Mouse (Mus musculus): ENCODE data around the gene Bola2.
"Not testable (repeated sequence)": the region's sequence is repeated elsewhere in the genome, so short reads cannot be mapped to it uniquely, and the experiment has no call there.

Gene Bola2

DNA sequence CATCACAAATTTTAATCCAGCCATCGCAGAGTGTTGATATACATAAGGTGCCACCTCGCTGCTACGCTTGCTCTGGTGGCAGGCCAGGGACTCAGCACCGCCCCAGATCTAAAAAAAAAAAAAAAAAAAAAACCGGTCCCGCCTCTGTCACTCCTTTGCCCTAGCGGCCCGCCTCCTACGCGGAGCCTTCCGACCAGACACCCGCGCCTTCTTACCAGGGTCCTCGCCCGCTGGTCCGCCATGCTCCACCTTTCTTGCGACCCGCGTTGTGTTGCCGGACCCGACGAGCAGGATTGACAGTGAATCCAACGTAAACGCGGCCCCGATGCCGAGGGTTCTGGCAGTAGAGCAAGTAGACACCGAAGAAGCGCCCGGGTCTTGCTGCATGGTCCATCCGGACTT is at the start of gene Bola2:
Gene Bola2, plus strand, starts transcription at position 192 of the 402 bp plus-strand sequence.
- peak; percentile 79 to 80 for DNase-seq

- peak in 1 of 2 experiments; percentile 2 for DNase-seq
Measured at GRCm38 (mm10) chr7:126645708-126646107, 49.5 kb upstream of the Bola2 start.

GRCm38 (mm10) chr7:126648486-126648885 is 46.7 kb upstream of the Bola2 start:
- peak; percentile 9 to 16 for DNase-seq

- DNase-seq, result peak; percentile 94 to 96
Measured at GRCm38 (mm10) chr7:126649231-126650051, 45.8 kb upstream of the Bola2 start, which contains the start of gene Sgf29. Sgf29 (plus strand) TSS chr7:126649309.

GRCm38 (mm10) chr7:126650852-126651251 is 44.3 kb upstream of the Bola2 start:
- DNase-seq, result no peak

- DNase-seq, result no peak
Measured at GRCm38 (mm10) chr7:126653991-126654390, 41.2 kb upstream of the Bola2 start.

DNA sequence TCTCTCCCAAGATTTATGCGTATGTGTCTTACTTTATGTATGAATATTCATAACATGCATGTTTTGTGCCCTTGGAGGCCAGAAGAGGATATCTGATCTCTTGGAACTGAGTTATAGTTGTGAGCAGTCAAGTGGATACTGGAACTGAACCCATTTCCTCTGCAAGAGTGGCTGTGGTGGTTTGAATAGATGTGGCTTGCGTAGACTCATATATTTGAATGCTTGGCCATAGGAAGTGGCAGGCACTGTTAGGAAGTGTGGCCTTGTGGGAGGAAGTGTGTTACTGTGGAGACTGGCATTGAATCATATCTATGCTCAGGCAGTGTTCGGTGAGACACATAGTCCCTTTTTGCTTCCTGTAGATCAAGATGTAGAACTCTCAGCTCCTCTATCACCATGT is 39.5 kb upstream of the Bola2 start:
- DNase-seq, result peak; percentile 43 to 55

GRCm38 (mm10) chr7:126657522-126657921 is 37.7 kb upstream of the Bola2 start:
- DNase-seq, result no peak

DNA sequence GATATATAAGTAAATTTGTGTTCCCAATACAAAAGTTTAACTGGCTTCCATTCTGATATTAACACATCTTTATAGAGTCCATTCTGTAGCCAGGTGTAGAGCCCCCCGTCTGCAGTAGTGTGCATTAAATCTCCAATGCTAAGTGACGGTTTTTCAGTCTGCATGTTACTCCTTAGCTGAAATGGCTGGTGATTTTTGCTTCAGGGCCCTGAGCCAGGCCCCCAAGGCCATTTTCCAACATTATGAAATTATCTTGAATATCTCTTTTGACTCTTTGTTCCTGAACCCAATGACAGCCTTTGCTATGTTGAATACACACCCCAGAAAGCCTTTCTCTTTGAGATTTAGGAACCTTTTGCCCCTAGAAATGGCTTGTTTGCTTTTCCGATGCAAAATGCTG is 35.4 kb upstream of the Bola2 start:
- DNase-seq, result no peak

DNA sequence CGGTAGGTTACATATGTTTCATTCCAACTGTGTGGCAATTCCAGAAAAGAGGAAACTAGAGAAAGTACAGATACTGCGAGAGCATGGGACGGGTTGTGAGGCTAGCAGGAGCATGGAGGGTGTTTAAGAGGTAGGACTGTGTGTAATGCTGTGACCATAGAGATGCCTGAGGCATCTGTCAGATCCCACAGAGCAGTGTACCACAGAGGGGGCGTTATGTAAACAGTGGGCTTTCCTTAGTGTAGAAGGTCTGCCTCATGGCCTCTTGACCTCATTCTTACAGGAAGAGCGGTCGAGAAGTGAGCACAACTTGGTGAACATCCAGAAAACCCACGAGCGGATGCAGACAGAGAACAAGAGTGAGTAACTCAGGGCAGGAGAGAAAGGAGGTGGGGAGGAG is 31.6 kb upstream of the Bola2 start:
- DNase-seq, result no peak

DNA sequence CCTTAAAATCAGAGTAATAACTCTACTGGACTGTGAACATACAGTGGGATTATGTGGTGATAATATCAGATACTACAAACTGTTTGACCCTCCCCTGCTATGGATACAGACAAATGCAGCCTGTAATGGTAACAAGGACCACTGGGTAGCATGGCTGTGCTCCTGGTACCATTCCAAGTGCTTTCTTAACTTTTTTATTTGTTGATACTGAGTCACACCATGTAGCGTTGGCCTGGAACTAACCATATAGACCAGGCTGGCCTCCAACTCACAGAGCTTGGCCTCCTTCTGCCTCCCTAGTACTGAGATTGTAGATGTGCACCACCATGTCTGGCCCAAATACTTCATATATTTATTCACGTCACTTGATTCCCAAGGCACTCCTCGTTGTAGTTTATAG is 29.9 kb upstream of the Bola2 start:
- no peak for DNase-seq

DNA sequence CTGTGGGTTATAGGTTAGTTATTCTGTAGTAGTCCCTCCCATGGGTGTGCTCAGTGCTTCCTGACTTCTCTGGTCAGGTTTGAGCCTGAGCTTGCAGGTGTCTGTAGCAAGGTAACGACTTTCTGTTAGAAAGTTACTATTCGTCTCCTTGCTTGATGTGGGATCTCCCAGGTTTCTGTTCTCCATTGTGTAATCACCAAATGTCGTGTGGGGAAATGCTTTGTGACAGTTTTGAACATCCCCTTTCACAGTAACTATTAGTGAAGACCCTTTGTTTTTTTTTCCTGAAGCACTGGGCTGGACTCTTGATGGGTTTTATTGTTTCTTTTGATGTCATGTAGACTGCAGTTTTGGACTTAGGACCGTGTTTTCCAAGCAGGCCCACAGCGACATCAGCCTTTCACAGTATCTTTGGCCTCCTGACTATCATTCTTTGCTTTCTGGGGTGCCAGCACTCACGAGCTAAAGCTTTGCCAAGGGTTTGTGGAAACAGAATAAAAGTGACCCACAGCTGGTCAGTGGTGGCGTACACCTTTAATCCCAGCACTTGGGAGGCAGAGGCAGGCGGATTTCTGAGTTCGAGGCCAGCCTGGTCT is 27.6 kb upstream of the Bola2 start:
- no peak for DNase-seq

GRCm38 (mm10) chr7:126668452-126668851 is 26.7 kb upstream of the Bola2 start:
- no peak for DNase-seq

- no peak for DNase-seq
Measured at GRCm38 (mm10) chr7:126670152-126670551, 25.0 kb upstream of the Bola2 start.

- no peak for DNase-seq
Measured at GRCm38 (mm10) chr7:126672111-126672510, 23.1 kb upstream of the Bola2 start.

DNA sequence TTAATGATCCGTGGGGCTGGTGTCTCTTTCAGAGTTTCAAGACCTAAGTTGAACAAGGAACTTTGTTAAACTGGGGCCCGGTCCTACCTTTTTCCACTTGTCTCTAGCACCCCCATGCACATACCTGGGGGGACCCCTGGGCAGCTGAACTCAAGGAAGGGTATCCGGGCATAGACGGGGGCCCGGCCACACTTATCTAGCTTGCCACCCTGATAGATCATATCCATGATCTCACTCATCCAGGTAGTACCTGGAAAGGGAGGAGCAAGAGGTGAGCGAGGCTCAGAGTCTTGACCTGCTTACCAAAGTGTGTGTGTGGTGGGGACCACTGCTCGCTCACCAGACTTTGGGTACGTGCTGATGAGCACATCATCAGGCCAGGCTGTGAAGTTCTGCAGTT is 20.1 kb upstream of the Bola2 start:
- DNase-seq, result no peak

- DNase-seq, result no peak
Measured at GRCm38 (mm10) chr7:126676207-126676606, 19.0 kb upstream of the Bola2 start, which contains the start of gene Sult1a1. Sult1a1 (minus strand) TSS chr7:126676432.

GRCm38 (mm10) chr7:126676631-126677220 is 18.5 kb upstream of the Bola2 start:
- DNase-seq, result no peak

- no peak for DNase-seq
Measured at GRCm38 (mm10) chr7:126678545-126679341, 16.5 kb upstream of the Bola2 start.

GRCm38 (mm10) chr7:126679683-126680082 is 15.5 kb upstream of the Bola2 start:
- DNase-seq, result no peak

GRCm38 (mm10) chr7:126681221-126681620 is 14.0 kb upstream of the Bola2 start:
- no peak for DNase-seq

DNA sequence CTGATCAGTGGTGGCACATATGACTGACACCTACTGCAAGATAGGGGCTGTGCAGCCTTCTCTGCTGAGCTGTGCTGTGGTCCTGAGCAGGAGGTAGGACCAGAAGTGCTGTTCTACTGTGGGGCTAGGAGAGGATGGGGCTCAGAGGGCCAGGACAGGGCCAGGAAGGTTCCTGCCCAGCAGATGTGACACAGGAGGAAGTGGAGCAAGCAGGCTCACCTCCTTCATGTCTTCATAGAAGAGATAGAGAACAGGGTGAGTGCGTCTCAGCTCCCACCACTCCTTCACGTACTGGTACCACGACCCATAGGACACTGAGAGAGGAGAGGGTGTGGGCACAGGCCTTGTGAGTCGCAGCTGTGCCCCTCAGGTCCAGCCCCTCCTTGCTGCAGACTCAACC is 7.0 kb upstream of the Bola2 start:
- not testable (repeated sequence) for DNase-seq

- no peak for DNase-seq
Measured at GRCm38 (mm10) chr7:126689021-126689420, 6.2 kb upstream of the Bola2 start.
